Mouse (Mus musculus): ENCODE results near the gene Icmt. TPM values are rescaled to one million over a fixed set of nuclear protein-coding genes. Genes with fewer than 3 reads are reported as not detected.

Icmt gene
- total RNA-seq, 2 experiments from 2014 or later: 21.3 to 26.0 TPM

DNA sequence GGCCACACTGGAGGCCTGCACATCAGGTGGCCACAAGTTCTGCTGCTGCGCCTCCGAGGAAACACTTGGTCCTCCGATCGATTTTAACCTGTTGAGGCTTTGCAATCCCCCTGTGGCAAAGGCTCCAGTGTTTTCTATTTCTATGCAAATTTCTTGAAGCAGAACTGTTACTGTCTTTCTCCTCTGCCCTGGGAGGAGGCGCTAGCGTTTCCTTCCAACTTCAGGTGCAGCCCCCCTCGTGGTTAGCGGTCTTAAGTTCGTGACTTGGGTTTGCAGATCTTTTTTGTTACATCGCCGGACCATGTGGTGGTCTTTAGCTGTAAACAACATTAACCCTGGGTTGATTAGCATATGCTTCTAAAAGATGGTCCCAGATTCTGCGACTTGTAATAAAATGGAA lies 36.6 kb downstream of the Icmt start:
- no peak for DNase-seq (ENCODE audit: low spot score in 2 of 2)

DNA sequence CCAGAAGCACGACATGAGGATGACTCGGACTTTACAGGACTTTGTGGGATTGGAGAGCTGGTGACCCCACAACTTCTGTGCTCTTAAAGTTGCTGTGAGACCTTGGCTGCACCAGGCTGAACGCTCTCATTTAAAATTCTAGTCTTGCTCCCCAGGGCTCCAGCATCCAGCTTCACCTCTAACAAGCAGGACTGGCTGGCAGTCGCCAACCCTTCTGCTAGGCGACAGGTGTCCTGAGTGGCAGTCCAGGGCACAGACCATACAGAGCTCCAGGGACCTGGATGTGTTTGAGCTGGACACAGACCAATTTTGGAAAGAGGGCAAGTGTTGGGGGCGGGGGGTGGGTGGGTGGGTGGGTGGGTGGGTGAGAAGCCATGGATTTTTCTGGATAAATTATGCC lies 40.7 kb downstream of the Icmt start:
- DNase-seq (ENCODE audit: low spot score in 2 of 2): no peak

DNA sequence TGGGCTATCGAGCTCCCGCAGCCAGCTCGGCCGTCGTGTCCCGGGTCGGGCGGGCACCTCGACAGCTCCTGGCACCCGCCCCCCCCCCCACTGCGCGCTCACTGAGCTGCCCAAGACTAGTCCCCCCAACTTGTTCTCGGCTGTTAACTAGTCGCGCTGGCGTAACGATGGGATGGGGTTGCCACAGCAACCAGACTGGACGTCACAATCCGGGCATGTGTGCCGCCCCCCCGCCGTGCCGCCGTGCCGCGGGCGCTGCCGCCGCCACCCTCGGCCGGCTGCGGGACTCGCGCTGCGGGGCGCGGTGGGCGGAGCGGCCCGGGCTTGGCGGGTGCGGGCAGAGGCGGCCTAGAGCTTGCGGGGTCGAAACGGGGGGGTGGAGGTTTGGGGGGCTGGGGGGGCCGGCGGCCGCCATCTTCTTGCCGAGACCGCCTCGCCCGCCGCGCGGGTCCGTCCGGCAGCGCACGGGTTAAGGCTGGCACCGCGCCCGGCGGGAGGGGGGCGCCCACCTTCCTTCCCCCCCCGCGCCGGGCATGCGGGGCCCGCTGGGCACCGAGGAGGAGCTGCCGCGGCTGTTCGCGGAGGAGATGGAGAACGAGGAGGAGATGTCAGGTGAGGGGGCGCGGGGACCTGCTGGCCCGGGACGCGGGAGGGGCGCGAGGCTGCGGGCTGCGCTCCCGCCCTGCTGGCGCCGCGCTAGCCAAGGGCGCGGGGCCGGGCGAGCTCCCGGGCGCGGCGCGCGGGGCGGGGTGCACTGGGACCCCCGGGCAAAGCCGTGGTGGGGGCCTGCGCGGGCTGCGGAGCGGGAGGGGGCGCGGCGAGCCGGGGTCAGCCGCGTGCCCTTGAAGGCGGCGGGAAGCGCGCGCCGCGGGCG lies 41.6 kb downstream of the Icmt start, which contains the start of gene Chd5:
Chd5 (plus strand) TSS at position 233 of the 874 bp plus-strand sequence.
- no peak for DNase-seq (ENCODE audit: low spot score in 2 of 2)

DNA sequence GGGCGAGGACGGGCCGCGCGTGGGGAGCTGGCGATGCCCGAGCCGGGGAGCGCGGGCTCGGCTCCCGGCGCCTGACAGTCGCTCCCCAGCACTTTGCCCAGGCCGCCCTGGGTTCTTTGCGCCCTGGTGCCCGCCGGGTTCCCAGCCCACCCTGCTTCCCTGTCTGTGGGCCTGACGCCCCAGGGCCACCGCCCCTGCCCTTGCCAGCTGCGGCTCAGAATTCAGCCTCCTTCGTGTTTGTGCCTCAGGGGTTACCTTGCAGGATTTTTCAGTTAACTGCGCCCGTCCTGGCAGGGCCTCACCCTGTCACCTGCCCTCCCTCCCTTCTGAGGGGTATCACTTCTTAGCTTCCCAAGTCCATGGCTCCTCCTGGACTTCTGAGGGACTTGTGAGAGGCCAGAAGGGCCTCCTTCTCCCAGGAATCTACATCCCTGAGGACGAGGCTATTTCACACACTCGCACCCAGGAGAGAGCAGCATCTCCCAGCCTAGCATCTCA lies 42.3 kb downstream of the Icmt start:
- DNase-seq (ENCODE audit: low spot score in 2 of 2): no peak

DNA sequence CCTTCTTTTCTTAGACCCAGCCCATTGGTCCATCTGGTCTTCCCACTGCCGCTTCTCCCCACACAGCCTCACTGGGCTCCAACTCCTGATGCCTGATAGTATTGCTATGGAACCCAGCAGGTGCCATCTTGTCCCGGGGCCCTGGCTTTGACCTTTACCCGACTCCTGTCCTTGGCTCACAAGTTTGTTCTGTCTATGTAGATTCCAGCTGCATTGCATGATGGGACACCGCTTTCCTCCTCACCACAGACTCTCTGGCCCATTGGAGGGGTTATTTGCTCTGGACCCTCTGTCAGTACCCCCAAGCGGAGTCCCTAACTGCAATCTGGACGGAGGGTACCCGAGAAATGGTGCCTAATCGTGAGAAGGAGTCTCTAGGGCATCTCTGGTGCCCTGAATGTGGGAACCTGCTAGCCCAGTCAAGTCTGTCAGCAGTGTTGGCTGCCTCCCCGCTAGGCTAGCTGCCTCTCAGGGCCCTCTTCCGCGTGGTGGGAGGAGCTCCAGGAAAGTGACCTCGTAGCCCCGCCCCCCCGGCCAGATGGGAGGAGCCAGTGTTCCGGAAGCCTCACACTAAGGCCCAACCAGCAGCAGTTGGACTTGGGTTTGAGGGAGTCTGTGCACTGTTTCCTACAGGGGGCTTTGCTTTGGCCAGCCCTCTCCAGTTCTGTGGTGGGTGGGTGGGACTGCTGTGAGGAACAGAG lies 43.7 kb downstream of the Icmt start:
- DNase-seq (ENCODE audit: low spot score in 2 of 2): no peak

DNA sequence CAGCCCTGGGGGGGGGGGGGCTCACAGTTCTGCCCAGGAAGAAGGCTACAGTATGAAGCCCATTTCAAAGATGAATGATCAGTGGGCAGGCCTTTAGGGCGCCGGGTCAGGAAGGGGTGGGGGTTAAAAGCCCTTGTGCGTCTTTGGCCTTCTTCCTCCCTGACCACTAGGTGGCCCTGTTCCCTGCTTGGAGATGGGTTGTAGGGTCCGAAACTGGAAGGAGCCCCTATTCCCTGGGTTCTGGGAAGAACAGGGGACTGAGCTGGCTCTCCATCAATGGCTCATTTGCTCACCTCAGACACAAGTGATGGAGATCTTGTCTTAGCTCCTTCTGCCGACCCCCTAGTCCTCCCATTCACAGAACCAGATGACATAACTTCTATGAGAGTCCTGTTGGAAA lies 46.3 kb downstream of the Icmt start:
- no peak for DNase-seq (ENCODE audit: low spot score in 2 of 2)

DNA sequence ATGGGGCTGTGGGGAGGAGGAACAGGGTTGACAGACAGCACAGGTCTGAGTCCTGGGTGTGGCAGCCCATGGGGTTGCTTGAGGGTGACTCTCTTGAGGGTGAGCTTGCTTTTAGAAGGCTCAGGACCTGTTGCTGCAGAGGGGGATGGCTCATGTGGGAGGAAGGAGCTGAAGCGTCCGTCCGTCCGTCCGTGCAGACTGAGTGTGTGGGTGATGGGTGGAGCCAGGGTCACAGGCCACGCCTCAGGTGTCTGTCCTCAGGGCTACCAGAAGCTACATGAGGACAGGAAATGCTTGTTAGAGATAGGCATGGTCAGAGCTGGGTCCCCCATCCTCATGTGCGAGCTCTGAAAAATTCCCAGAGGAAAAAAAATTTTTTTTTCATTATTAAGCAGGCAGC lies 47.6 kb downstream of the Icmt start:
- no peak for DNase-seq (ENCODE audit: low spot score in 2 of 2)

DNA sequence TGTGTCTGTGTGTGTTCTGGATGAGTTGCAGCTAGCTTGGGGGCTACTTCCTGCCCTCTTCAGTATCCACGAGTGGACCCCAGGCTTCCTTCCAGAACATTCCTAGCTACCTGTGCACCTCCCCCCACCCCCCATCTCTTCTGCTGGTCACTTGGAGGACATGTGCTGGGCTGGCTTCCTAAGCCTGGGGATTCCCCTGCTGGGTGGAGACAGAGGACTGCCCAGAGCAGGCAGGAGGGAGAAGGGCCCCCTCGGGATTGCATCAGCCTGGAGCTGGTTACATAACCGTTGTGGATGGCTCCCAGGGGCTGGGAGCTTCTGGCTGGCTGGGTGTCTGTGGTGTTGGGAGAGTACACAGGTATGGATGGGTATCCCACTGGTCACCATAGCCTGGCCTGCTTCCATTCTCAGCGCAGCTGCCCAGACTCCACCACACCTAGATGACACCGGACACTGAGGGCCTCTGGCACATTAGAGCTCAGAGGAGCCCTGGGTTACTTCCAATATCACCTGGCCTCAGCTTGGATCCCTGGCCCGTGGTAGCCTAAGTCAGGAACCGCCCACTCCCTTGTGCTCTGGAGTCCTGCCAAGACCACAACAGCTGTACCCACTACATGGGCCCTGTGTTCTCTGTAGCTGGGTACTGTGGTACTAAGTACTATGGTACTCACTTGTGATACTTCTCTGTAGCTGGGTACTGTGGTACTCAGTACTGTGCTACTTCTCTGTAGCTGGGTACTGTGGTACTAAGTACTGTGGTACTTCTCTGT lies 48.3 kb downstream of the Icmt start:
- DNase-seq (ENCODE audit: low spot score in 2 of 2): no peak

DNA sequence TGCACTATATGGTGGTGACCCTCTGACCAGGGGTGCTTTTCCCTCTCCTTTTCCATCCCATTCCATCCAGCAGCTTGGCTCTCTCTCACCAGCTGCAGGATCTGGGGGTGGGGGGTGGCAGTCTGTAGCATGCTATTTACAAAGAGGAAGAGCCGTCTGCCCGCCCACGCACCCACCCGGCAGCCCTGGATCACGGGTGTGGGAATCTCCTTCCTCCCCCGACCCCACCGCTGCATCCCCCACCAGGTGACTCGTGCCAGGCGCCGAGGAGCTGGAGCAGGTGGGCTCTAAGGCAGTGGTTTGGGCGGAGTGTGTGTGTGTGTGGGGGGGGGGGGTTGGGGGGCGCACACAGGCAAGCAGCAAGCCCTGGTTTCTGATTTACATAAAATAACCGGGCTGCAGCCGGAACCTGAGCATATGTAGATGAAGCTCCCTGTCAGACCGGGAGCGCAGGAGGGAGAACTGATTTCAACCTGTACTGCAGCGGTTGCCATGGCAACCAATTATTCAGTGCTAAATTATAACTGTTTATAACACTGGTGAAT lies 52.9 kb downstream of the Icmt start:
- DNase-seq (ENCODE audit: low spot score in 2 of 2): no peak

DNA sequence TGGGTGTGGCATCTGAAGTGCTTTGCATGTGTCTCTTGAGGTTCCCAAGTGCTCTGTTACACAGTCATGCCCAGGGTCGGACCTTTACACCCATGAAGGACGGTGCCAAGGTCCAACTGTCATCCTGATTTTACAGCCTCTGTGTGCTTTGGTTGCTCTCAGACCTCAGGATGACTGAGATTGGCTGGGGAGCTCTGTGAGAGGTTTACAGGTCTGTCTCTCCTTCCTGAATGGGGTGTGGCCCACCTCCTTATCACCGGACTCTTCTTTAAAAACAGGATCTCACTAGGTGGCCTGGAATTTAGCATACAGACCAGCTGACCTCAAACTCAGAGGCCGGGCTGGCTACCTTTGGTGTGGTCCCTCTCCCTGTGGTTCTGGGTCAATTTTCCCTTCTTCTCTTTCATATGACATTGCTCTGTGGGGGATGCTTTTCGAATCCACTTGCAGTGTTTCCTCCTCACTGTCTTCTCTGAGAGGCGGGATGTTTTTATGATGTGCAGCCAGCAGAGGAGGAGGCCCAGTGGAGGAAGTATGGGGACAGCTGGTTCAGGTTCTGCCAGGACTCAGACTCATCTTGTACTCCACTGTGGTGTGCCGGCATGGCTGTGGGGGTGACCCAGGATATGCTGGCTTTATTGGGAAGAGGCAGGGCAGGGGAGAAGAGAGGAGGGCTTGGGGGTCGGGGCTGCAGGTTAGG lies 53.8 kb downstream of the Icmt start:
- DNase-seq (ENCODE audit: low spot score in 2 of 2): no peak

DNA sequence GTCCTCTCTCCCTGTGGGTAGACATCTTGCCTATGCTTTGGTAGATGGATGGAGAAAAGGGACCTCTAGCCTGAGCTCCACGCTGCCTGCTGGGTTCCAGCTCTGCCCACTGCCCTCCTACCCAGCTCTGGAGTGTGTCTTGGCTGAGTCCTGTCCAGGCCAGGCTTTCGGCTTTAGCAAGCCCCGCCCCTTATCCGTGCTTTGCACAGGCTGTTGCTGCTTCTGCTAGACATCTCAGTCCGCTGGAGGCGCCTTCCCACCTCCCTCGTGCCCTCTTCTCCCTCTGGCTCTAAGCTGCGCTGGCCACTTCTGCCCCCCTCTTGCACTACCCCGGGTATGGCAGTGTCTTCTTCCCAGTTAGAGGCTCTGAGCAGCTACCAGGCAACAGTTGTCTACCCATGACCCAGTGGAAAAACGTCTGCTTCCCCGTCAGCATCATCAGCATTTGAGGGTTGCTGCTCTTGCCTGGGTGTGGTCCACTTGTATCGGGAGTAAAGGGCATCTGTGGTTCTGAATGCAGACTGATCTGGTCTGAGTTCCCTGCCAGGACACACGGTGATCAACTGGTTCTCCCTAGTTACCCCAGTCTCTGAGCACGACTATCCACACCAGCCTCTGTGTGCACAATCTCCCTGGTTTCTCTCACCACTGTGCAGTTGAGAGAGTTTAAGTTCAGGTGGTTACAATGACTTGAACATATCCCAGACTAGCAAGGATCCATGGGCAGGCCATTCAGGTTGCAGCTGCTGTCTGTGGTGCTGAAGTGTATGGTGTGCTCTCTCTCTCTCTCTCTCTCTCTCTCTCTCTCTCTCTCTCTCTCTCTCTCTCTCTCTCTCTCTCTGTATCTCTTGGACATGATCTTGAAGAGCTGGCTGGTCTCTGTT lies 54.6 kb downstream of the Icmt start:
- no peak for DNase-seq (ENCODE audit: low spot score in 2 of 2)

DNA sequence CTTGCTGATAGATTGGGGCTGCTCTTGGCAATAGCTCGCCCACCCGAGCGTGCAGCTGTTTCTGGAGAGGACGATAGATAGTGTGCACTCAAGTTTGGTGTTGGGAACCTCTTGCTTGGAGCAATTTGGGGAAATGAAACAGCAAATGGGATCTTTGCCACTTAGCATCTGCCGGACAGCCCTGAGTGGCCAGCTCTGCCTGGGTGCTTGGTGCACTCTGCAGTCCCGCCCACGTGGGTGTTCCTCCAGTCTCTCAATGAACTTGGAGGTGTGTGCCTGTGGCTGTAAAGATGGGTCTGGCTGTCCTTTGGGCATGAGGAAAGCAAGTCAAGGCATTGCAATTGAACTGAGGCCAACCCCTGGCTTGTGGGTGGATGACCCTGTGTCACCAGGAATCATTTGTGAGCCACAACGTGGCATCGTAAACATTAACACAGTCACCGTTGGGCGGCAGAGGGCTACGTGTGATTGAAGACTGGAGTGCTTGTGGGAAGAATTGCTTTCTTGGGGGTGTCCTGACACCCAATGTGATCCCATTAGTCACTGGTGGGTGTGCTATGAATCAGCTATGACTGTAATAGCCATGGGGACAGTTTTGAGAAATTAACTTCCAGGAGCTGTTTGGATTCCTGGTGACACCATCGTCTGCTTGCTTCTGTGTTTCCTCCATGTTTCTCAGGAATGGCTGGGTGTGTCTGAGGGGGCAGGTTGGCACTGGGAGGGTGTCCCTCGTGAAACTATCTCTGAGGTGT lies 57.0 kb downstream of the Icmt start:
- no peak for DNase-seq (ENCODE audit: low spot score in 2 of 2)

DNA sequence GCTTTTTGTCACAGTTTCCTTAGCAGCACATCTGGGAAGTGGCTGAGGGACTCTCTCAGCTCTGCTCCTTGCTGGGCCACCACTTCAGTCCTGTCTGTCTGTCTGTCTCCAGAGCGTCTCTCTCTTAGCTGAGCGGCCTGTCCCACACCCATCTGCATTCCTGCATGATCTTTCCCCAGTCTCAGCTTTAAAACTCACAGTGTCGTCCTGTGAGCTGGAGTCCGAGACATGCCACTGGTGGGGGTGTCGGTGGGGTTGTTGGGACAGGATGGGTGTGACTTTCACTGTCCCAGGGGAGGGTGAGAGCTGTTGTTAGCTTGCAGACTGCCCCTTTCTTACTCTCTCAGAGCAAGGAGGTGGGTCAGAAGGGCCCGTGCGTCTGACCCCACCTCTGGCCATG lies 58.6 kb downstream of the Icmt start:
- DNase-seq (ENCODE audit: low spot score in 2 of 2): no peak

Other genes with a start within 250 kb of the Icmt start
- 10 to 100 TPM; 22.2 to 31.9 TPM for gene Plekhg5, start 224.7 kb upstream of the Icmt start, total RNA-seq (2021)
- gene Tnfrsf25, start 181.3 kb upstream of the Icmt start, total RNA-seq (2021): 1 to 10 TPM; 1.9 to 2.0 TPM
- gene Espn, start 144.9 kb upstream of the Icmt start, total RNA-seq (2021): 1 to 10 TPM; 1.5 TPM
- gene Hes2, start 138.4 kb upstream of the Icmt start, total RNA-seq (2021): not detected
- gene Acot7, start 119.1 kb upstream of the Icmt start, total RNA-seq (2021): 10 to 100 TPM; 13.5 to 17.6 TPM
- gene Gpr153, start 23.0 kb upstream of the Icmt start, total RNA-seq (2021): 10 to 100 TPM; 47.5 to 49.4 TPM
- gene Hes3, start 5.6 kb upstream of the Icmt start, total RNA-seq (2021): not detected
- under 1 TPM in 1 of 2 experiments, not detected in 1; 0.32 TPM for gene Rnf207, start 21.8 kb downstream of the Icmt start, total RNA-seq (2021)
- 100 to 1,000 TPM; 405 to 428 TPM for gene Rpl22, start 28.5 kb downstream of the Icmt start, total RNA-seq (2021)
- gene Chd5, start 41.4 kb downstream of the Icmt start, total RNA-seq (2021): under 1 TPM; 0.18 to 0.27 TPM
- 1 to 10 TPM; 2.0 to 2.5 TPM for gene Nphp4, start 179.5 kb downstream of the Icmt start, total RNA-seq (2021)
- 1 to 10 TPM; 5.6 to 6.1 TPM for gene Kcnab2, start 180.6 kb downstream of the Icmt start, total RNA-seq (2021)

Data from gastrocnemius, postnatal 4 days (tissue).